Mouse (Mus musculus): ENCODE measurements around the gene Litaf. TPM values are rescaled to one million over a fixed set of nuclear protein-coding genes. Genes with fewer than 3 reads are reported as not detected.

The Litaf gene
- 71.4 and 71.6 TPM in 2 replicates for polyA plus RNA-seq (2014; fragmentation: Nextera tagmentation; extraction: Ambion mirVana)

GRCm38 (mm10) chr16:11066029-11066832, at the start of gene Litaf:
Gene Litaf, minus strand, starts transcription at chr16:11066157.
- Histone ChIP-seq H3K36me3 (ENCODE audit: control insufficient read depth, insufficient read depth, low read length) (no peaks in the 10 kb centered on the region), H3K27ac (ENCODE audit: low read depth, low read length) (peak within 1 kb of the TSS; percentile 98), H3K9me3 (ENCODE audit: control insufficient read depth, low read length) (no peaks in the 10 kb centered on the region), H3K4me3 (ENCODE audit: low read depth, low read length) (peak within 1 kb of the TSS; percentile 84), H3K4me1 (replicated peaks; ENCODE audit: control insufficient read depth, insufficient read depth, low read length) (peaks cover 12% of the 10 kb centered on the region), H3K27me3 (ENCODE audit: control insufficient read depth, insufficient read depth, low read length) (no peaks in the 10 kb centered on the region), H3K9ac (ENCODE audit: low read depth, low read length) (peak within 1 kb of the TSS; percentile 97), H3K4me2 (replicated peaks; ENCODE audit: low read depth, low read length) (peak within 1 kb of the TSS; percentile 74)
- ATAC-seq (ENCODE audit: low FRiP score) (peak; percentile 96), DNase-seq (ENCODE audit: low spot score) (peak; percentile 100)
- under 1% methylated on average over 72 of the region's 78 CpGs for WGBS

GRCm38 (mm10) chr16:11109198-11109740, 43.3 kb upstream of the Litaf start:
- no peak overlapping the region for H3K9ac ChIP-seq (ENCODE audit: low read depth, low read length)
- H3K4me3 ChIP-seq (ENCODE audit: low read depth, low read length), result no peak overlapping the region
- no peak overlapping the region for H3K4me2 ChIP-seq (replicated peaks; ENCODE audit: low read depth, low read length)
- H3K27me3 ChIP-seq (ENCODE audit: control insufficient read depth, insufficient read depth, low read length), result no peaks in the 10 kb centered on the region
- H3K27ac ChIP-seq (ENCODE audit: low read depth, low read length), result no peak overlapping the region
- peak; percentile 46 for DNase-seq (ENCODE audit: low spot score)
- H3K4me1 ChIP-seq (replicated peaks; ENCODE audit: control insufficient read depth, insufficient read depth, low read length), result no peaks in the 10 kb centered on the region
- no peak for ATAC-seq (ENCODE audit: low FRiP score)
- no peaks in the 10 kb centered on the region for H3K9me3 ChIP-seq (ENCODE audit: control insufficient read depth, low read length)
- WGBS, result 76% methylated on average over 4 of the region's 4 CpGs
- no peaks in the 10 kb centered on the region for H3K36me3 ChIP-seq (ENCODE audit: control insufficient read depth, insufficient read depth, low read length)

- Histone ChIP-seq H3K27me3 (ENCODE audit: control insufficient read depth, insufficient read depth, low read length) (no peaks in the 10 kb centered on the region), H3K9me3 (ENCODE audit: control insufficient read depth, low read length) (no peaks in the 10 kb centered on the region), H3K4me1 (replicated peaks; ENCODE audit: control insufficient read depth, insufficient read depth, low read length) (no peaks in the 10 kb centered on the region), H3K27ac (ENCODE audit: low read depth, low read length) (no peak overlapping the region), H3K9ac (ENCODE audit: low read depth, low read length) (no peak overlapping the region), H3K36me3 (ENCODE audit: control insufficient read depth, insufficient read depth, low read length) (no peaks in the 10 kb centered on the region), H3K4me3 (ENCODE audit: low read depth, low read length) (no peak overlapping the region), H3K4me2 (replicated peaks; ENCODE audit: low read depth, low read length) (no peak overlapping the region)
- ATAC-seq (ENCODE audit: low FRiP score) (no peak), DNase-seq (ENCODE audit: low spot score) (no peak)
- WGBS, result 75% methylated on average over 1 of the region's 1 CpGs
Measured at GRCm38 (mm10) chr16:11104905-11105304, 38.9 kb upstream of the Litaf start.

- Histone ChIP-seq H3K4me2 (replicated peaks; ENCODE audit: low read depth, low read length) (no peak overlapping the region), H3K27me3 (ENCODE audit: control insufficient read depth, insufficient read depth, low read length) (no peaks in the 10 kb centered on the region), H3K27ac (ENCODE audit: low read depth, low read length) (no peak overlapping the region), H3K4me1 (replicated peaks; ENCODE audit: control insufficient read depth, insufficient read depth, low read length) (no peaks in the 10 kb centered on the region), H3K4me3 (ENCODE audit: low read depth, low read length) (no peak overlapping the region), H3K9me3 (ENCODE audit: control insufficient read depth, low read length) (no peaks in the 10 kb centered on the region), H3K36me3 (ENCODE audit: control insufficient read depth, insufficient read depth, low read length) (no peaks in the 10 kb centered on the region), H3K9ac (ENCODE audit: low read depth, low read length) (no peak overlapping the region)
- ATAC-seq (ENCODE audit: low FRiP score), result no peak
- no peak for DNase-seq (ENCODE audit: low spot score)
- 94% methylated on average over 3 of the region's 3 CpGs for WGBS
Measured at GRCm38 (mm10) chr16:11097301-11097700, 31.3 kb upstream of the Litaf start.

GRCm38 (mm10) chr16:11093717-11094386, 27.9 kb upstream of the Litaf start:
- ATAC-seq (ENCODE audit: low FRiP score), result no peak
- no peak overlapping the region for H3K9ac ChIP-seq (ENCODE audit: low read depth, low read length)
- 92% methylated on average over 13 of the region's 13 CpGs for WGBS
- no peak overlapping the region for H3K4me3 ChIP-seq (ENCODE audit: low read depth, low read length)
- H3K9me3 ChIP-seq (ENCODE audit: control insufficient read depth, low read length), result no peaks in the 10 kb centered on the region
- no peak overlapping the region for H3K4me2 ChIP-seq (replicated peaks; ENCODE audit: low read depth, low read length)
- DNase-seq (ENCODE audit: low spot score), result no peak
- 0 out of 2 replicates have a peak, but pooled peaks cover 3% of the 10 kb centered on the region for H3K36me3 ChIP-seq (ENCODE audit: control insufficient read depth, insufficient read depth, low read length)
- H3K27me3 ChIP-seq (ENCODE audit: control insufficient read depth, insufficient read depth, low read length), result no peaks in the 10 kb centered on the region
- no peaks in the 10 kb centered on the region for H3K4me1 ChIP-seq (replicated peaks; ENCODE audit: control insufficient read depth, insufficient read depth, low read length)
- no peak overlapping the region for H3K27ac ChIP-seq (ENCODE audit: low read depth, low read length)

GRCm38 (mm10) chr16:11092523-11092922, 26.6 kb upstream of the Litaf start:
- WGBS, result 88% methylated on average over 3 of the region's 3 CpGs

GRCm38 (mm10) chr16:11092061-11092460, 26.1 kb upstream of the Litaf start:
- no peaks in the 10 kb centered on the region for H3K9me3 ChIP-seq (ENCODE audit: control insufficient read depth, low read length)
- H3K4me2 ChIP-seq (replicated peaks; ENCODE audit: low read depth, low read length), result no peak overlapping the region
- H3K4me3 ChIP-seq (ENCODE audit: low read depth, low read length), result no peak overlapping the region
- H3K27me3 ChIP-seq (ENCODE audit: control insufficient read depth, insufficient read depth, low read length), result no peaks in the 10 kb centered on the region
- 75% methylated on average over 4 of the region's 4 CpGs for WGBS
- H3K27ac ChIP-seq (ENCODE audit: low read depth, low read length), result no peak overlapping the region
- no peak overlapping the region for H3K9ac ChIP-seq (ENCODE audit: low read depth, low read length)
- DNase-seq (ENCODE audit: low spot score) (no peak), ATAC-seq (ENCODE audit: low FRiP score) (no peak)
- no peaks in the 10 kb centered on the region for H3K4me1 ChIP-seq (replicated peaks; ENCODE audit: control insufficient read depth, insufficient read depth, low read length)
- 0 out of 2 replicates have a peak, but pooled peaks cover 6% of the 10 kb centered on the region for H3K36me3 ChIP-seq (ENCODE audit: control insufficient read depth, insufficient read depth, low read length)

More at GRCm38 (mm10) chr16:11092523-11092922, 26.6 kb upstream of the Litaf start:
- Histone ChIP-seq H3K4me2 (replicated peaks; ENCODE audit: low read depth, low read length) (no peak overlapping the region), H3K4me1 (replicated peaks; ENCODE audit: control insufficient read depth, insufficient read depth, low read length) (no peaks in the 10 kb centered on the region), H3K36me3 (ENCODE audit: control insufficient read depth, insufficient read depth, low read length) (0 out of 2 replicates have a peak, but pooled peaks cover 6% of the 10 kb centered on the region), H3K4me3 (ENCODE audit: low read depth, low read length) (no peak overlapping the region), H3K9me3 (ENCODE audit: control insufficient read depth, low read length) (no peaks in the 10 kb centered on the region), H3K9ac (ENCODE audit: low read depth, low read length) (no peak overlapping the region), H3K27ac (ENCODE audit: low read depth, low read length) (no peak overlapping the region), H3K27me3 (ENCODE audit: control insufficient read depth, insufficient read depth, low read length) (no peaks in the 10 kb centered on the region)
- DNase-seq (ENCODE audit: low spot score) (no peak), ATAC-seq (ENCODE audit: low FRiP score) (no peak)

- no peak overlapping the region for H3K27ac ChIP-seq (ENCODE audit: low read depth, low read length)
- no peaks in the 10 kb centered on the region for H3K27me3 ChIP-seq (ENCODE audit: control insufficient read depth, insufficient read depth, low read length)
- WGBS, result 83% methylated on average over 10 of the region's 10 CpGs
- ATAC-seq (ENCODE audit: low FRiP score), result no peak
- H3K4me1 ChIP-seq (replicated peaks; ENCODE audit: control insufficient read depth, insufficient read depth, low read length), result no peaks in the 10 kb centered on the region
- 0 out of 2 replicates have a peak, but pooled peaks cover 6% of the 10 kb centered on the region for H3K36me3 ChIP-seq (ENCODE audit: control insufficient read depth, insufficient read depth, low read length)
- no peak overlapping the region for H3K4me2 ChIP-seq (replicated peaks; ENCODE audit: low read depth, low read length)
- H3K4me3 ChIP-seq (ENCODE audit: low read depth, low read length), result no peak overlapping the region
- no peak overlapping the region for H3K9ac ChIP-seq (ENCODE audit: low read depth, low read length)
- DNase-seq (ENCODE audit: low spot score), result no peak
- no peaks in the 10 kb centered on the region for H3K9me3 ChIP-seq (ENCODE audit: control insufficient read depth, low read length)
Measured at GRCm38 (mm10) chr16:11090836-11091570, 25.0 kb upstream of the Litaf start.
